Mouse (Mus musculus): ENCODE data around the gene Nphs1. TPM values are rescaled to one million over a fixed set of nuclear protein-coding genes. Genes with fewer than 3 reads are reported as not detected.

The Nphs1 gene
- polyA plus RNA-seq, 1 experiment from 2014 or later, result not detected

- Histone ChIP-seq H3K4me3 (ENCODE audit: low read depth, low read length) (peak overlapping the region; percentile 60), H3K4me2 (replicated peaks; ENCODE audit: low read depth) (peak overlapping the region; percentile 90), H3K27me3 (replicated peaks; ENCODE audit: control insufficient read depth, insufficient read depth, low read length) (0 out of 2 replicates have a peak, but pooled peaks cover 5% of the 10 kb centered on the region), H3K4me1 (replicated peaks; ENCODE audit: control insufficient read depth, insufficient read depth, low read length) (0 out of 2 replicates have a peak, but pooled peaks cover 2% of the 10 kb centered on the region), H3K9me3 (ENCODE audit: control insufficient read depth) (no peaks in the 10 kb centered on the region), H3K36me3 (ENCODE audit: control insufficient read depth, insufficient read depth) (no peaks in the 10 kb centered on the region; the same call in 1 of the 2 replicates), H3K27ac (ENCODE audit: low read depth, low read length) (no peak overlapping the region), H3K9ac (ENCODE audit: low read depth, low read length) (peak overlapping the region; percentile 62; the same call in 1 of the 2 replicates)
- TF ChIP-seq CTCF (IDR thresholded peaks at IDR 0.05; ENCODE audit: low read depth), result no peak
- WGBS, result under 1% methylated on average over 38 of the region's 38 CpGs
- ATAC-seq, result no peak
These were observed 13.8 kb upstream of the Nphs1 start for GRCm38 (mm10) chr7:30444154-30444970.

- 0 out of 2 replicates have a peak, but pooled peaks cover 2% of the 10 kb centered on the region for H3K4me1 ChIP-seq (replicated peaks; ENCODE audit: control insufficient read depth, insufficient read depth, low read length)
- no peaks in the 10 kb centered on the region for H3K36me3 ChIP-seq (ENCODE audit: control insufficient read depth, insufficient read depth)
- H3K4me3 ChIP-seq (ENCODE audit: low read depth, low read length), result peak within 1 kb of the TSS; percentile 60
- peak within 1 kb of the TSS; percentile 62 for H3K9ac ChIP-seq (ENCODE audit: low read depth, low read length)
- peak; percentile 59 for ATAC-seq
- TF ChIP-seq CTCF (IDR thresholded peaks at IDR 0.05; ENCODE audit: low read depth), result no peak
- peak within 1 kb of the TSS; percentile 90 for H3K4me2 ChIP-seq (replicated peaks; ENCODE audit: low read depth)
- 0 out of 2 replicates have a peak, but pooled peaks cover 5% of the 10 kb centered on the region for H3K27me3 ChIP-seq (replicated peaks; ENCODE audit: control insufficient read depth, insufficient read depth, low read length)
- 1% methylated on average over 67 of the region's 72 CpGs for WGBS
- no peaks in the 10 kb centered on the region for H3K9me3 ChIP-seq (ENCODE audit: control insufficient read depth)
- H3K27ac ChIP-seq (ENCODE audit: low read depth, low read length), result no peak within 1 kb of the TSS
These were observed 13.0 kb upstream of the Nphs1 start, which contains the start of gene Aplp1 for GRCm38 (mm10) chr7:30444971-30445751. Gene Aplp1 (minus strand): TSS chr7:30445535.

GRCm38 (mm10) chr7:30450241-30450640, 7.9 kb upstream of the Nphs1 start:
- Histone ChIP-seq H3K9me3 (ENCODE audit: control insufficient read depth) (no peaks in the 10 kb centered on the region), H3K9ac (ENCODE audit: low read depth, low read length) (no peak overlapping the region), H3K4me1 (replicated peaks; ENCODE audit: control insufficient read depth, insufficient read depth, low read length) (no peaks in the 10 kb centered on the region), H3K27ac (ENCODE audit: low read depth, low read length) (no peak overlapping the region), H3K36me3 (ENCODE audit: control insufficient read depth, insufficient read depth) (no peaks in the 10 kb centered on the region), H3K4me3 (ENCODE audit: low read depth, low read length) (no peak overlapping the region), H3K27me3 (replicated peaks; ENCODE audit: control insufficient read depth, insufficient read depth, low read length) (peaks cover 32% of the 10 kb centered on the region), H3K4me2 (replicated peaks; ENCODE audit: low read depth) (no peak overlapping the region)
- WGBS, result 72% methylated on average over 7 of the region's 7 CpGs
- ATAC-seq, result no peak
- no peak for TF ChIP-seq CTCF (IDR thresholded peaks at IDR 0.05; ENCODE audit: low read depth)

GRCm38 (mm10) chr7:30453327-30453726, 4.8 kb upstream of the Nphs1 start:
- peaks cover 57% of the 10 kb centered on the region for H3K27me3 ChIP-seq (replicated peaks; ENCODE audit: control insufficient read depth, insufficient read depth, low read length)
- no peak overlapping the region for H3K9ac ChIP-seq (ENCODE audit: low read depth, low read length)
- H3K9me3 ChIP-seq (ENCODE audit: control insufficient read depth), result no peaks in the 10 kb centered on the region
- no peak for ATAC-seq
- H3K4me1 ChIP-seq (replicated peaks; ENCODE audit: control insufficient read depth, insufficient read depth, low read length), result no peaks in the 10 kb centered on the region
- no peaks in the 10 kb centered on the region for H3K36me3 ChIP-seq (ENCODE audit: control insufficient read depth, insufficient read depth)
- 0 out of 2 replicates have a peak overlapping the region, but pooled peaks have one; percentile 18 for H3K4me3 ChIP-seq (ENCODE audit: low read depth, low read length)
- H3K27ac ChIP-seq (ENCODE audit: low read depth, low read length), result no peak overlapping the region
- no peak for TF ChIP-seq CTCF (IDR thresholded peaks at IDR 0.05; ENCODE audit: low read depth)
- peak overlapping the region; percentile 56 for H3K4me2 ChIP-seq (replicated peaks; ENCODE audit: low read depth)
- 18% methylated on average over 25 of the region's 25 CpGs for WGBS

- Histone ChIP-seq H3K27me3 (replicated peaks; ENCODE audit: control insufficient read depth, insufficient read depth, low read length) (peaks cover 61% of the 10 kb centered on the region), H3K4me3 (ENCODE audit: low read depth, low read length) (0 out of 2 replicates have a peak overlapping the region, but pooled peaks have one; percentile 18), H3K9me3 (ENCODE audit: control insufficient read depth) (no peaks in the 10 kb centered on the region), H3K27ac (ENCODE audit: low read depth, low read length) (no peak overlapping the region), H3K4me2 (replicated peaks; ENCODE audit: low read depth) (peak overlapping the region; percentile 56), H3K4me1 (replicated peaks; ENCODE audit: control insufficient read depth, insufficient read depth, low read length) (no peaks in the 10 kb centered on the region), H3K36me3 (ENCODE audit: control insufficient read depth, insufficient read depth) (no peaks in the 10 kb centered on the region), H3K9ac (ENCODE audit: low read depth, low read length) (no peak overlapping the region)
- ATAC-seq, result peak; percentile 76
- TF ChIP-seq CTCF (IDR thresholded peaks at IDR 0.05; ENCODE audit: low read depth), result no peak
- 1% methylated on average over 25 of the region's 25 CpGs for WGBS
These were observed 4.3 kb upstream of the Nphs1 start for GRCm38 (mm10) chr7:30453766-30454165.

- Histone ChIP-seq H3K4me1 (replicated peaks; ENCODE audit: control insufficient read depth, insufficient read depth, low read length) (no peaks in the 10 kb centered on the region), H3K4me3 (ENCODE audit: low read depth, low read length) (0 out of 2 replicates have a peak overlapping the region, but pooled peaks have one; percentile 18), H3K4me2 (replicated peaks; ENCODE audit: low read depth) (peak overlapping the region; percentile 56), H3K9me3 (ENCODE audit: control insufficient read depth) (no peaks in the 10 kb centered on the region), H3K27ac (ENCODE audit: low read depth, low read length) (no peak overlapping the region), H3K27me3 (replicated peaks; ENCODE audit: control insufficient read depth, insufficient read depth, low read length) (peaks cover 66% of the 10 kb centered on the region), H3K9ac (ENCODE audit: low read depth, low read length) (no peak overlapping the region), H3K36me3 (ENCODE audit: control insufficient read depth, insufficient read depth) (no peaks in the 10 kb centered on the region)
- no peak for TF ChIP-seq CTCF (IDR thresholded peaks at IDR 0.05; ENCODE audit: low read depth)
- no peak for ATAC-seq
- 8% methylated on average over 6 of the region's 6 CpGs for WGBS
These were observed 3.9 kb upstream of the Nphs1 start for GRCm38 (mm10) chr7:30454259-30454658.

Measured in intestine, postnatal 0 days (tissue).